Mouse (Mus musculus) embryonic facial prominence, embryonic 12.5 days (tissue): ENCODE measurements around the gene Gkn2. TPM values are rescaled to one million over a fixed set of nuclear protein-coding genes. Genes with fewer than 3 reads are reported as not detected.

Experiments
- ATAC-seq: fragments of 200-750 bp; cut with Nextera tagmentation; 2 replicates; pipeline ENCODE4 v1.8.0; 2017; ENCODE audit not compliant: insufficient number of reproducible peaks, insufficient read depth, low FRiP score, low TSS enrichment
- H3K27ac ChIP-seq: fragments of 300-500 bp; sonication (generic); 2 replicates; pipeline ENCODE4 v1.5.1; 2016; ENCODE audit warnings: mild to moderate bottlenecking
- H3K27me3 ChIP-seq: fragments of 300-500 bp; sonication (generic); 2 replicates; pipeline ENCODE4 v1.6.1; 2016; ENCODE audit warnings: mild to moderate bottlenecking, moderate library complexity
- H3K36me3 ChIP-seq: fragments of 300-500 bp; sonication (generic); 2 replicates; pipeline ENCODE4 v1.6.1; 2016; ENCODE audit warnings: mild to moderate bottlenecking
- H3K4me1 ChIP-seq: fragments of 300-500 bp; sonication (generic); 2 replicates; pipeline ENCODE4 v1.6.1; 2016
- H3K4me2 ChIP-seq: fragments of 300-500 bp; sonication (generic); replicated peaks from 2 replicates; pipeline ENCODE4 v1.6.1; 2016; ENCODE audit warnings: mild to moderate bottlenecking, moderate library complexity
- H3K4me3 ChIP-seq: fragments of 300-500 bp; sonication (generic); 2 replicates; pipeline ENCODE4 v1.5.1; 2016; ENCODE audit warnings: mild to moderate bottlenecking
- H3K9ac ChIP-seq: fragments of 300-500 bp; sonication (generic); 2 replicates; pipeline ENCODE4 v1.6.1; 2016; ENCODE audit warnings: mild to moderate bottlenecking, moderate library complexity
- H3K9me3 ChIP-seq: fragments of 300-500 bp; sonication (generic); 2 replicates; pipeline ENCODE4 v1.6.1; 2016; ENCODE audit warnings: mild to moderate bottlenecking, moderate library complexity
- WGBS: fragments of 180-500 bp; shearing (Covaris S2); methylation state at CpG from one replicate; pipeline ENCODE4 v1.1.7; 2016; 5-methylcytosine and 5-hydroxymethylcytosine counted together
- polyA plus RNA-seq: library from polyadenylated mRNA; unstranded; fragments of >200 nt; fragmentation: Nextera tagmentation; extraction: Ambion mirVana; gene quantifications from 2 replicates; pipeline ENCODE4 v1.2.1, GENCODE M21; 2016

The Gkn2 gene
- polyA plus RNA-seq, 1 experiment from 2014 or later = not detected

DNA sequence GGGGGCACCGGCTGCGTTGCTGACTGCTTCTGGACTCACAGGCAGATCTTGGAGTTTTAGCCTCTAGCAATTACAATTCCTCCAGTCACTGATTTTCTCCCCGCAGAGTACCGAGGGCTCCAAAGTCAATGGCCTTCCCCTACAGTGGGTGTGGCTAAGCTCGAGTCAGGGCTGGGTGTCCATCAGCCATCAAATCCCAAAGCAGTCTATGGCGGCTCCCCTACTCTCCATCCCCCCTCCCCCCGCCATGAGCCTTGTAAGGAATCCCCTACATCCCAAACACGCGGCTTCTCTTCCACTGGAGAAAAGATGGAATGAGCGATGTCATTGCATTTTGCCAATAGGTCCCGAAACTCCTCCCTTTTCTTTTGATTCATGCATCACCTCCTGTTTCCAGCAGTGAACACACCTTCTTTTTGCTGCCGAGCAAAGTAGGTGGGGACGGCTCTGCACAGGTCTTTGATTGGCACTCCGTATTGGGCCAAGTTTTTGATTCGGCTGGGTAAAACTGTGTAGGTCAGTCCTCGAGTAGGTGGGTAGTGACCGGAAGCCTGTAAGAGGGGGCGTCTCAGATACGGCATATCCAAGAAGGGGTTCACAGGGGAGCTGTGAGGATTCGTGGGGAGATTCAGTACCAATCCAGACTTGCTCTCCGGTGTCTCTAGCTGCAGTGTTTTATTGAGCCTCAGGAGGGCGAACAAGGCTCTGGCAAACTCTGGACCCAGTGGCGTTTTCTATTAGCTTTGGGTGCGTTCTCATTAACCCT is 11.0 kb downstream of the Gkn2 start:
- no peak for ATAC-seq
- Histone ChIP-seq H3K36me3 (no peaks in the 10 kb centered on the region), H3K9ac (peak overlapping the region; percentile 21; the same call in 1 of the 2 replicates), H3K27me3 (peaks cover 10% of the 10 kb centered on the region; the same call in 1 of the 2 replicates), H3K4me3 (peak overlapping the region; percentile 28), H3K27ac (no peak overlapping the region), H3K4me2 (peak overlapping the region; percentile 58), H3K9me3 (no peaks in the 10 kb centered on the region), H3K4me1 (peaks cover 6% of the 10 kb centered on the region; the same call in 1 of the 2 replicates)
- 9% methylated on average over 24 of the region's 24 CpGs for WGBS

DNA sequence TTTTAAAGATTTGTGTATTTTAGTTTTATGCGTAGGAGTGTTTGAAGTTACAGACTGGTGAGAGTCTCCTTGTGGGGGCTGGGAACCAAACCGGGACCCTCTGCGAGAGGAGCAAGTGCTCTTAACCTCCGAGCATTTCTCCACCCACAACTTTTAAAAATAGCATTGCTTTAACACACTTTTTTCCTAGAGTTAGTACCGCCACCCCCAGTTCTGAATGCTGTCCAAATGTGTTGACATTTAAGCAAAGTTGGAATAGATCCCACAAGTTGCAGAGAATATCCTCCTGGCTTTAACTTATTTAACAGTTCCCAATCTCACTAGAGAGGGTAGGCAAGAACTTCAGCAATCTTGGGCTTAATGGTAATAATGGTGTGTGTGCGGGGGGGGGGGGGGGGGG is 11.6 kb downstream of the Gkn2 start:
- Histone ChIP-seq H3K4me2 (no peak overlapping the region), H3K27me3 (peaks cover 10% of the 10 kb centered on the region; the same call in 1 of the 2 replicates), H3K9me3 (no peaks in the 10 kb centered on the region), H3K4me1 (peaks cover 12% of the 10 kb centered on the region; the same call in 1 of the 2 replicates), H3K36me3 (no peaks in the 10 kb centered on the region), H3K27ac (no peak overlapping the region), H3K9ac (no peak overlapping the region), H3K4me3 (no peak overlapping the region)
- 63% methylated on average over 5 of the region's 6 CpGs for WGBS
- no peak for ATAC-seq

DNA sequence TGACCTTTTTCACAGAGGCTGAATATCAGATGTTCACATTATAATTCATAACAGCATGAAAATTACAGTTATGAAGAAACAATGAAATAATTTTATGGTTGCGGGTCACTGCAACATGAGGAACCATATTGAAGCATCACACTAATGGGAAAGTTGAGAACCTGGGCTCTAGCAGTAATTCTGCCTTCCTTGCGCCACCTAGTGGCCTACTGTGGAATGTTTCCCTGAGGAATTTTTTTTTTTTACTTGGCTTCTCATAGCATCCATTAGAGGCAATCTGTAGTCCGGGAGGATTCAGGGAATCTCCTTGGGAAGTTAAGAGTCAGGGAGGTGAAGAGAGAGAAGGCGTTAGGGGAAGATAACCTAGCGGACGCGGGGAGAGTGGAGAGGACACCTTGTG is 13.0 kb downstream of the Gkn2 start:
- no peak overlapping the region for H3K4me2 ChIP-seq
- no peak for ATAC-seq
- 16% methylated on average over 7 of the region's 7 CpGs for WGBS
- peaks cover 10% of the 10 kb centered on the region; the same call in 1 of the 2 replicates for H3K27me3 ChIP-seq
- H3K4me1 ChIP-seq = peaks cover 12% of the 10 kb centered on the region; the same call in 1 of the 2 replicates
- H3K27ac ChIP-seq = no peak overlapping the region
- no peak overlapping the region for H3K4me3 ChIP-seq
- no peaks in the 10 kb centered on the region for H3K9me3 ChIP-seq
- H3K36me3 ChIP-seq = no peaks in the 10 kb centered on the region
- no peak overlapping the region for H3K9ac ChIP-seq

DNA sequence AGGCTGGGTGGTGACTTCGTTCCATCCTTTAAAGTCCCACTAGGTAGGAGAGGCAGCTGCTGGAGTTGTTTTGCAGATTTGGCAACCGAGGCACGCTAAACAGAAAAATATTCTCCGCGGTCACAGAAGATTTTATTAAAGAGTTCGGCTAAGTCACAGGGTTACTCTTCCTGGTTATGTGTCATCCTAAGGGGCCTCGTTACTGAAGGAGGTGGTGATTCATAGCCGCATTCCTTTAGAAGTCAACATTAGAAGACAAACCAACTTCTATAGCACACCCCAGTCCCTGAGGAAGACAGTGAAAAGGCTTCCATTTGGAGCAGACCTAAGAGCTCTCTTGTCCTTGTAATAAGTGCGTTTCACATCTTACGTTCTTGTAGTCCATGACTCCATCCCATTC is 13.5 kb downstream of the Gkn2 start:
- no peaks in the 10 kb centered on the region for H3K9me3 ChIP-seq
- H3K4me2 ChIP-seq = no peak overlapping the region
- H3K27me3 ChIP-seq = peaks cover 10% of the 10 kb centered on the region; the same call in 1 of the 2 replicates
- H3K4me3 ChIP-seq = no peak overlapping the region
- no peak overlapping the region for H3K9ac ChIP-seq
- no peaks in the 10 kb centered on the region for H3K36me3 ChIP-seq
- no peak for ATAC-seq
- H3K27ac ChIP-seq = no peak overlapping the region
- H3K4me1 ChIP-seq = peaks cover 12% of the 10 kb centered on the region; the same call in 1 of the 2 replicates
- 80% methylated on average over 10 of the region's 10 CpGs for WGBS

DNA sequence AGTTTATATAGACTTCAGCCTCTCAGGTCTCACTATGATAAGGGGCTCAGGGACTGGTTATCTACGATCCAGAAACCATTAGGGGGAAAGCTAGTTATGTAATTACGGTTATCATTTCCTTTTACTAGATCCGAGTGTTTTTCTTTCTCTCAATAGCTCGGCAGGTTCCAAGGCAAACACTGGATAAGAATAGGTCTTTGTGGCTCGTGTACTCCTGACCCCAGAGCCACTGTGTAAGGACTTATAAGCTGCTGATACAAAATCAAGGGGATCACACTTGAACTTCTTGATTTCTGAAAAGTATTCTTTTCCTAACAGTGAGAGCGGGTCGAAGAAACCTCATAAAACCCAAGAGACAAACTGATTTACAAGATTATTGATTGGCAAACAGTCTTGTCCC is 15.7 kb downstream of the Gkn2 start, which contains the start of gene Gkn3:
Gene Gkn3 (minus strand): TSS at position 59 of the 400 bp plus-strand sequence.
- H3K27ac ChIP-seq = no peak within 1 kb of the TSS
- H3K9me3 ChIP-seq = no peaks in the 10 kb centered on the region
- no peak for ATAC-seq
- H3K4me1 ChIP-seq = peaks cover 12% of the 10 kb centered on the region; the same call in 1 of the 2 replicates
- H3K36me3 ChIP-seq = no peaks in the 10 kb centered on the region
- no peak within 1 kb of the TSS for H3K4me2 ChIP-seq
- no peak within 1 kb of the TSS for H3K9ac ChIP-seq
- WGBS = 36% methylated on average over 7 of the region's 7 CpGs
- H3K27me3 ChIP-seq = no peaks in the 10 kb centered on the region
- no peak within 1 kb of the TSS for H3K4me3 ChIP-seq

DNA sequence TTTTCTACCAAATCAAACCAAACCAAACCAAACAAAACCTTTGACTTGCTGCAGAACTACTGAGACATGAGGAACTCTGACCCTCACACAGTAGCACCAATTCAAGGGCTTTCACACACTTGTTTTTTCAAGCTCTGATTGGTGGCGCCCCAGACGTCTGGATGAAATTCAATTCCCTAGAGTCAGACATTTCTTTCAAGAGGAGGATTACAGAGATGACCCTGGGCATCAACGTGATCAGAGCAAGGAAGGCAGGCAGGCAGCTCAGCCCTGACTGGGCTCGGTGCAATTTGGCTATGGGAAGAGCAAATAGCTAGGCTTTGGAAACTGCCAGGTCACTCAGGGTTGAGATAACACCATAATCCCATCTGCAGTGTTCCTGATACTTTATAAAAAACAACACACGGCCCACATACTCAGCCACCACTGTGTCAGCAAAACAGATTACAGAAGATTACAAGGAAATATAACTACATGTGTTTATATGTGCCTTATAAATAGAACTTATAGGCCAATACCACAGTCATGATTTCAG is 16.4 kb downstream of the Gkn2 start:
- H3K9ac ChIP-seq = no peak overlapping the region
- no peaks in the 10 kb centered on the region for H3K27me3 ChIP-seq
- H3K4me2 ChIP-seq = no peak overlapping the region
- no peak overlapping the region for H3K27ac ChIP-seq
- ATAC-seq = no peak
- H3K4me3 ChIP-seq = no peak overlapping the region
- H3K9me3 ChIP-seq = no peaks in the 10 kb centered on the region
- WGBS = 15% methylated on average over 5 of the region's 5 CpGs
- H3K4me1 ChIP-seq = peaks cover 12% of the 10 kb centered on the region; the same call in 1 of the 2 replicates
- no peaks in the 10 kb centered on the region for H3K36me3 ChIP-seq

DNA sequence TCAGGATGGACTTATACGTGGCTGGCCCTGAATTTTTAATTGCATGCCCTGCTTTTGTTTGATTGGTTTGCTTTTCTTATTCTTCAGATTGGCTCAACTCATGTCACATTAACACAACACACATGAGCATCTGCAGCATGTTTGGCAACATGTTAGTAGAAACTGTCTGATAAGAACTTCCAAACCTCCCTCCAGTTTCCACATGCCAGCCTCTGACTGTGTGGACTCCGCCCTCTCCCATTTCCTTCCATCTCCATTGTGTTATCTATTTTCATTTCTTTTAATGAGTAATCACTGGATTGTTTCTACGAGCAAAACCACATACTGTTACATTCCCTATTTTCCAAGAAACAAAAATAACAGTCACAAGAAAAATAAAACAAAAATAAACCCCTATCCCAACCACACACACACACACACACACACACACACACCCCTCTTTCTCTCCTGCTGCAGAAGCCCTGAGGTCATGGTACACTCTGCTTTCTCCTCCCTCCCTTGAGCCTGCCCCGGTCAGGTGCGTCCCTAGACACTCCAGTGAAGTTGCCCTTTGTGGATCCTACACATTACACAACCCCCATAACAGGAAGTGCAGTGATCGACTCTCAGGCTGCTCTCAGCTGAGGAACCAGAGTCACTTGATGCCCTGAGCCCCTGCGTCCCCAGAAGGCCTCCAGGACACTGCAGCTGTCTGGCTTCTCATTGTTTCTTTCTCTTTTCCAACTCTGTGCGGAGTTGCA is 20.5 kb downstream of the Gkn2 start:
- peaks cover 7% of the 10 kb centered on the region; the same call in 1 of the 2 replicates for H3K4me1 ChIP-seq
- WGBS = 60% methylated on average over 8 of the region's 8 CpGs
- H3K9ac ChIP-seq = no peak overlapping the region
- no peak overlapping the region for H3K4me2 ChIP-seq
- H3K9me3 ChIP-seq = no peaks in the 10 kb centered on the region
- no peaks in the 10 kb centered on the region for H3K27me3 ChIP-seq
- no peak for ATAC-seq
- no peaks in the 10 kb centered on the region for H3K36me3 ChIP-seq
- H3K4me3 ChIP-seq = no peak overlapping the region
- no peak overlapping the region for H3K27ac ChIP-seq

DNA sequence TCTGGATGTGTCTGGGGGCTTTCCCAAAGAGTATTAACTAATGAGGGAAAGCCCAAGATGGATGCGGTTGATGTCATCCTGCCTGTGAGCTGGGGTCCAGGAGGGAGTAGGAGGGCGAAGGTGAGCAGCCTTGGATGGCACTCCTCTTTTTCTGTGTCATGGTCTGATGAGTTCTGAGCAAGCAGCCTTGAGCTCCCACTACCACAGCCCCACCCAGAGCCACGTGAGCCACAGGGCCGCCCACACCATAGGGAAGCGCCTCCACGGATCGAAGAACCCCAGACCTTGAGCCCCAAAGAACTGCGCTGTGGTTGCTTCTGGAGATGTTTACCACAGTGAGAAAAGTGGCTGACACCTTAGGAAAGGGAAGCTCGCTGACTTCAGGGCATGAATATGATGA is 21.6 kb downstream of the Gkn2 start:
- H3K4me2 ChIP-seq = no peak overlapping the region
- H3K9ac ChIP-seq = no peak overlapping the region
- no peaks in the 10 kb centered on the region for H3K27me3 ChIP-seq
- ATAC-seq = no peak
- no peaks in the 10 kb centered on the region for H3K9me3 ChIP-seq
- no peak overlapping the region for H3K4me3 ChIP-seq
- no peaks in the 10 kb centered on the region for H3K4me1 ChIP-seq
- H3K36me3 ChIP-seq = no peaks in the 10 kb centered on the region
- 86% methylated on average over 9 of the region's 9 CpGs for WGBS
- no peak overlapping the region for H3K27ac ChIP-seq

DNA sequence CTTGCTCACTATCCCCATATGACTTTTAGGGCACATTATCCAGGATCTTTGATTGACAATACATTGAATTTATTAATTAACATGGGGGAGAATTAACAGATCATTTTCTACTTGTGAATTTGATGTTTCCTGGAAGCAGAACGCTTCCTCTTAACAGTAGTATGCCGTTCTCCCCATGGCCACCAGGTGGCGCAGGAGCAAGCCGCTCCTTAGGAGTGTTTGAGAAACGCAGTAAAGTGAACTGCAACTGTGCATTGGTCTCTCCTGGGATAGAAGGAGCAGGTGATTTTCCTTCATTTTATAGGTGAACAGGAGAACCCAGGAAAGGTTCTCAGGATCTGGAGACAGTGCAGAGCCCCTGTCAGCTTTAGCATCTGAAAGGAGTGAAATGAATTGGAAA is 26.0 kb downstream of the Gkn2 start:
- no peaks in the 10 kb centered on the region for H3K9me3 ChIP-seq
- H3K9ac ChIP-seq = no peak overlapping the region
- H3K4me1 ChIP-seq = 0 out of 2 replicates have a peak, but pooled peaks cover 3% of the 10 kb centered on the region
- WGBS = under 1% methylated on average over 5 of the region's 5 CpGs
- no peak overlapping the region for H3K4me3 ChIP-seq
- no peaks in the 10 kb centered on the region for H3K27me3 ChIP-seq
- no peak overlapping the region for H3K4me2 ChIP-seq
- H3K36me3 ChIP-seq = no peaks in the 10 kb centered on the region
- H3K27ac ChIP-seq = no peak overlapping the region
- ATAC-seq = no peak

DNA sequence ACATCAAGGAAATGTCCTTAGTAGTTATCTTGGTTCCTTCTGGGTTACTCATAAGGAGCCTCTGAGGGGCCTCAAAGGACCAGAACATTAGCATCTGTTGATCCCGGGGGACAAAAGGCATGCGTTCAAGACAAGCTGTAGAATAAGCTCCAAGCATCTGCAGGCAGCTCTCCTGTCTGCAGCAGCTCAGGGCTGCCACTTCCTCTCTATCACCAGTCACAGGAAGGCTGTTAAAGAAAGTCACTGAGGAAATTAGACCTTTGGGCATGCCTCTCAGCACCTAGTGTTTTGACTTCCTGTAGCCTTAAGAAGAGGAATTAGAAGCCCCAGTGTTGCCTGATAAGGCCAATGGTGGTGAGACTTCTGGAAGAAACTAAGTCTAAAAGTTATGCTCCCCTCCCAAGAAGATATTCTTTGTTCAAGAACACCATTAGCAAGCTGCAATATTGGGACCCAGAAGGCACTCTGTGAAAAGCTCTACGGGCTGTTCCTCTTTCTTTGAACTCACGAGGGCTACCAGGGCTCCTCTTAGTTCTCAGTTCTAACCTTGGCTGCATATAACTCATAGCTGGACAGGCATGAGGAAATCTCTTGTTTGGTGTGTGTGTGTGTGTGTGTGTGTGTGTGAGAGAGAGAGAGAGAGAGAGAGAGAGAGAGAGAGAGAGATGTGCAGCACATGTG is 26.9 kb downstream of the Gkn2 start:
- Histone ChIP-seq H3K9me3 (no peaks in the 10 kb centered on the region), H3K36me3 (no peaks in the 10 kb centered on the region), H3K4me2 (no peak overlapping the region), H3K27me3 (no peaks in the 10 kb centered on the region), H3K4me3 (no peak overlapping the region), H3K4me1 (0 out of 2 replicates have a peak, but pooled peaks cover 3% of the 10 kb centered on the region), H3K27ac (no peak overlapping the region), H3K9ac (no peak overlapping the region)
- ATAC-seq = no peak
- 57% methylated on average over 4 of the region's 4 CpGs for WGBS

DNA sequence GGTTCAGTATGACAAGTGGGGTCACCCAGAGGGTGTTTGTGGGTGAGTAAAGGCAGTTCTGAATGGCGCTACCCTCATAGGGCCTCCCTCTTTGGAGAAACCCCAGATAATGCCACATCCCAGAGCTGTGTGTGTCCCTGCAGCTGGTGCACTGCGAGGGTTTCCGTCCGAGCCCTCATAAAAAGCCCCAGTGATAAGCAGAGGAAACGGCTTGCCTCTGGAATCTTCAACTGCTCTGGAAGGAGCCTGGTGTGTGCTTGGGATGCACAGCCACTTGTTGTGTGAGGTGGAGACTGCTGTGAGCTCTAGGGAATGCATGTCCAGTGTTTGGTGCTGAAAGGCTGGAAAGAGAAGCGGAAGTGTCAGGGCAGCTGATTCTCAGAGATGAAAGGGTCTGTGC is 28.3 kb downstream of the Gkn2 start:
- WGBS = 67% methylated on average over 6 of the region's 6 CpGs
- ATAC-seq = no peak

More for the DNA sequence above, 28.3 kb downstream of the Gkn2 start:
- Histone ChIP-seq H3K27me3 (no peaks in the 10 kb centered on the region), H3K4me1 (0 out of 2 replicates have a peak, but pooled peaks cover 3% of the 10 kb centered on the region), H3K9ac (no peak overlapping the region), H3K36me3 (no peaks in the 10 kb centered on the region), H3K27ac (no peak overlapping the region), H3K4me3 (no peak overlapping the region), H3K4me2 (no peak overlapping the region), H3K9me3 (no peaks in the 10 kb centered on the region)
